21 mouse cellular contexts compared by ENCODE assay signal in genomic region chr6:87203467-87203866, GRCm38 (mm10).
DNase-seq lines count a peak whose midpoint lies in the region; ATAC-seq lines count a peak whose summit lies in the region.
"Had no signal": no experiment of that assay in that cellular context is flagged by ENCODE, and none has a peak within 500 bp of the region (broad histone marks: within the 10 kb centered on the region; RNA-seq: fewer than 3 reads in every experiment).

No protein-coding gene starts in this region.

- no peaks in the 10 kb centered on the region for H3K27me3 ChIP-seq in forebrain, embryonic 15.5 days
- H3K27me3 ChIP-seq in forebrain, embryonic 11.5 days (ENCODE audit: control insufficient read depth, insufficient read depth, low read length) = no peaks in the 10 kb centered on the region
- no peaks in the 10 kb centered on the region for H3K27me3 ChIP-seq in limb, embryonic 12.5 days
- H3K27me3 ChIP-seq in limb, embryonic 10.5 days (ENCODE audit: low read depth, poor library complexity, severe bottlenecking) = no peaks in the 10 kb centered on the region
- no peaks in the 10 kb centered on the region for H3K27me3 ChIP-seq in embryonic facial prominence, embryonic 15.5 days
- H3K27me3 ChIP-seq: heart, embryonic 15.5 days; hindbrain, embryonic 13.5 days; Patski had no signal

- H3K36me3 ChIP-seq in forebrain, embryonic 15.5 days = no peaks in the 10 kb centered on the region
- no peaks in the 10 kb centered on the region for H3K36me3 ChIP-seq in forebrain, embryonic 11.5 days (ENCODE audit: control insufficient read depth, insufficient read depth, low read length)
- peaks cover 31% of the 10 kb centered on the region for H3K36me3 ChIP-seq in limb, embryonic 12.5 days
- H3K36me3 ChIP-seq in limb, embryonic 10.5 days = peaks cover 32% of the 10 kb centered on the region
- H3K36me3 ChIP-seq in embryonic facial prominence, embryonic 15.5 days = no peaks in the 10 kb centered on the region
- H3K36me3 ChIP-seq: heart, embryonic 15.5 days; hindbrain, embryonic 13.5 days had no signal

- DNase-seq in forebrain, embryonic 11.5 days (ENCODE audit: low spot score) = no peak
- no peak for DNase-seq in limb, embryonic 10.5 days (ENCODE audit: low spot score)
- DNase-seq in layer of hippocampus, adult 8-10 months (ENCODE audit: low spot score in 2 of 2) = no peak
- DNase-seq in layer of hippocampus, adult 9-10 months (ENCODE audit: low spot score) = no peak
- DNase-seq: adrenal gland, postnatal 14 days; cerebellum, adult 18-20 months; cerebellum, adult 9-11 months; cerebellum, postnatal 36 days; gastrocnemius, postnatal 14 days; heart, adult 2 months; heart, postnatal 14 days had no signal

- no peaks in the 10 kb centered on the region for H3K9me3 ChIP-seq in forebrain, embryonic 15.5 days
- no peaks in the 10 kb centered on the region for H3K9me3 ChIP-seq in forebrain, embryonic 11.5 days (ENCODE audit: control insufficient read depth, low read length)
- no peaks in the 10 kb centered on the region for H3K9me3 ChIP-seq in limb, embryonic 12.5 days
- no peaks in the 10 kb centered on the region for H3K9me3 ChIP-seq in limb, embryonic 10.5 days (replicated peaks)
- H3K9me3 ChIP-seq in embryonic facial prominence, embryonic 15.5 days (replicated peaks) = no peaks in the 10 kb centered on the region
- H3K9me3 ChIP-seq: heart, embryonic 15.5 days; hindbrain, embryonic 13.5 days had no signal

- no peak overlapping the region for H3K27ac ChIP-seq in forebrain, embryonic 15.5 days (replicated peaks)
- no peak overlapping the region for H3K27ac ChIP-seq in forebrain, embryonic 11.5 days (ENCODE audit: low read depth, low read length)
- H3K27ac ChIP-seq in limb, embryonic 12.5 days = peak overlapping the region; percentile 41; the same call in 1 of the 2 replicates
- no peak overlapping the region for H3K27ac ChIP-seq in limb, embryonic 10.5 days
- H3K27ac ChIP-seq in embryonic facial prominence, embryonic 15.5 days (replicated peaks) = peak overlapping the region; percentile 87
- H3K27ac ChIP-seq: heart, adult 2 months; heart, embryonic 15.5 days; hindbrain, embryonic 13.5 days; hindbrain, postnatal 0 days had no signal

- H3K4me1 ChIP-seq in forebrain, embryonic 15.5 days = peaks cover 7% of the 10 kb centered on the region; the same call in 1 of the 2 replicates
- H3K4me1 ChIP-seq in forebrain, embryonic 11.5 days (replicated peaks; ENCODE audit: control insufficient read depth, insufficient read depth, low read length) = no peaks in the 10 kb centered on the region
- peaks cover 29% of the 10 kb centered on the region for H3K4me1 ChIP-seq in limb, embryonic 12.5 days (replicated peaks)
- peaks cover 10% of the 10 kb centered on the region for H3K4me1 ChIP-seq in limb, embryonic 10.5 days
- H3K4me1 ChIP-seq in embryonic facial prominence, embryonic 15.5 days = peaks cover 50% of the 10 kb centered on the region

- H3K4me2 ChIP-seq in forebrain, embryonic 15.5 days (replicated peaks) = no peak overlapping the region
- H3K4me2 ChIP-seq in forebrain, embryonic 11.5 days (ENCODE audit: low read depth, low read length, severe bottlenecking) = no peak overlapping the region
- no peak overlapping the region for H3K4me2 ChIP-seq in limb, embryonic 12.5 days
- no peak overlapping the region for H3K4me2 ChIP-seq in embryonic facial prominence, embryonic 15.5 days (replicated peaks)
- H3K4me2 ChIP-seq: heart, embryonic 11.5 days; heart, embryonic 15.5 days; hindbrain, embryonic 13.5 days had no signal

- H3K4me3 ChIP-seq in forebrain, embryonic 15.5 days = no peak overlapping the region
- no peak overlapping the region for H3K4me3 ChIP-seq in forebrain, embryonic 11.5 days (ENCODE audit: low read depth, low read length)
- H3K4me3 ChIP-seq in limb, embryonic 12.5 days (replicated peaks) = no peak overlapping the region
- no peak overlapping the region for H3K4me3 ChIP-seq in limb, embryonic 10.5 days
- no peak overlapping the region for H3K4me3 ChIP-seq in embryonic facial prominence, embryonic 15.5 days (replicated peaks)
- H3K4me3 ChIP-seq: heart, adult 2 months; heart, embryonic 15.5 days; hindbrain, embryonic 13.5 days had no signal

- 70% methylated on average over 4 of the region's 4 CpGs for WGBS in forebrain, embryonic 15.5 days
- WGBS in forebrain, embryonic 11.5 days = 81% methylated on average over 4 of the region's 4 CpGs
- WGBS in limb, embryonic 12.5 days = 68% methylated on average over 4 of the region's 4 CpGs
- WGBS in limb, embryonic 10.5 days = 82% methylated on average over 4 of the region's 4 CpGs
- WGBS in embryonic facial prominence, embryonic 15.5 days = 34% methylated on average over 4 of the region's 4 CpGs

- 0 out of 2 replicates have a peak, but pooled peaks have one; percentile 53 for ATAC-seq in forebrain, embryonic 15.5 days (replicated peaks)
- ATAC-seq in forebrain, embryonic 11.5 days (replicated peaks; ENCODE audit: low FRiP score) = no peak
- no peak for ATAC-seq in limb, embryonic 12.5 days (ENCODE audit: insufficient number of reproducible peaks, insufficient read depth, low FRiP score, low TSS enrichment, low read depth)
- ATAC-seq in embryonic facial prominence, embryonic 15.5 days (ENCODE audit: insufficient number of reproducible peaks, low FRiP score, low TSS enrichment, low read depth) = peak; percentile 84
- ATAC-seq: activated CD4-positive, CD25-positive, alpha-beta regulatory T cell, adult 4 months; forebrain, embryonic 14.5 days; hindbrain, postnatal 0 days; Patski had no signal

- H3K9ac ChIP-seq in forebrain, embryonic 15.5 days (replicated peaks) = no peak overlapping the region
- no peak overlapping the region for H3K9ac ChIP-seq in forebrain, embryonic 11.5 days (ENCODE audit: low read length)
- no peak overlapping the region for H3K9ac ChIP-seq in limb, embryonic 12.5 days (replicated peaks)
- H3K9ac ChIP-seq in embryonic facial prominence, embryonic 15.5 days = no peak overlapping the region
- H3K9ac ChIP-seq: heart, embryonic 15.5 days; hindbrain, embryonic 13.5 days had no signal

Comparison
In these comparisons a context has a peak if more than half of its experiments do, and no peak if none do; other contexts are left out.
1. ATAC-seq: peak in forebrain, embryonic 15.5 days (single experiment) and embryonic facial prominence, embryonic 15.5 days (single experiment); none in forebrain, embryonic 11.5 days (single experiment) and limb, embryonic 12.5 days (single experiment).
2. H3K27ac ChIP-seq: peak in limb, embryonic 12.5 days (single experiment) and embryonic facial prominence, embryonic 15.5 days (single experiment); none in forebrain, embryonic 15.5 days (single experiment), forebrain, embryonic 11.5 days (single experiment) and limb, embryonic 10.5 days (single experiment).